Mouse (Mus musculus) fat pad, adult 2 months (tissue): ENCODE results near the gene Atp6v0a2.
"Not testable (repeated sequence)": the region's sequence is repeated elsewhere in the genome, so short reads cannot be mapped to it uniquely, and the experiment has no call there.

ENCODE experiments used
- DNase-seq: peaks from one replicate; pipeline ENCODE4 v3.0.0-alpha.2; 2011; ENCODE audit warnings: low read depth, low spot score; ENCODE audit errors: extremely low read depth

Gene Atp6v0a2

DNA sequence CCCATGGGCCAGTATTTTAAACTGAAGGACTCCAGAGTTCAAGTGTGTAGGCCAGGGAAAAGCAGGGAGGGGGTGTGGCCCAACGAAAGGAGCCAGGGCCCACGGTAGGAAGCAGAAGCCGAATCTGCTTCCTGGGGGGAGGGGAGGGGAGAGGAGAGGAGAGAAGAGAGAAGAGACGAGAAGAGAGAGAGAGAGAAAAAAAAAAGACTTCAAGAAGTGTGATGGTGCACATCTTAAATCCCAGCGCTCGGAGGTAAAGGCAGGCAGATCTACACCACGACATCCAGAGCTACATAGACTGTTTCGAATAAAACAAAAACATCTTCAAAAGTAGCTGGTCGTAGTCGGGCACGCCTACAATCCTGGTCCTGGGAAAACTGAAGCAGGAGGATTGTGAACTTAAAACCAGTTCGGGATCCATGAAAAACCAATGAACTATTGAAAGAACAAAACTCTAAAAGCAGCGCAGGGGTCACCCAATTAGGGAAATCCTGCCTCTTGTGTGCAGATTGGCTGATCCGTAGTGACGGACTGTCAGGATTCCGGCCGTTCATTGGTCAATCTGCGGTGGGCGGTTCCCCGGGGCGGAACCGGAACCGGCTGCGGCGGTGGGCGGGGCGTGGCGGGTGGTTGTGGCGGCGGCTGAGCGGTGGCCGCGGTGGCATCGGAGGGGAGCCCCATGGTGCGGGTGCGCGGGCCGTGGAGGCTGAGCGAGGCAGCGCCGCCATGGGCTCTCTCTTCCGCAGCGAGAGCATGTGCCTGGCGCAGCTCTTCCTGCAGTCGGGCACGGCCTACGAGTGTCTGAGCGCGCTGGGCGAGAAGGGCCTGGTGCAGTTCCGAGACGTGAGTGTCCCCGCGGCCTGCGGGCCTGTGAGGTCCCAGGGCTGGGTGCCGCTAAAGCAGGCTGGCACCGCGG, at the start of gene Atp6v0a2:
Gene Atp6v0a2, plus strand, starts transcription at position 129 of the 916 bp plus-strand sequence.
- DNase-seq: no peak

DNA sequence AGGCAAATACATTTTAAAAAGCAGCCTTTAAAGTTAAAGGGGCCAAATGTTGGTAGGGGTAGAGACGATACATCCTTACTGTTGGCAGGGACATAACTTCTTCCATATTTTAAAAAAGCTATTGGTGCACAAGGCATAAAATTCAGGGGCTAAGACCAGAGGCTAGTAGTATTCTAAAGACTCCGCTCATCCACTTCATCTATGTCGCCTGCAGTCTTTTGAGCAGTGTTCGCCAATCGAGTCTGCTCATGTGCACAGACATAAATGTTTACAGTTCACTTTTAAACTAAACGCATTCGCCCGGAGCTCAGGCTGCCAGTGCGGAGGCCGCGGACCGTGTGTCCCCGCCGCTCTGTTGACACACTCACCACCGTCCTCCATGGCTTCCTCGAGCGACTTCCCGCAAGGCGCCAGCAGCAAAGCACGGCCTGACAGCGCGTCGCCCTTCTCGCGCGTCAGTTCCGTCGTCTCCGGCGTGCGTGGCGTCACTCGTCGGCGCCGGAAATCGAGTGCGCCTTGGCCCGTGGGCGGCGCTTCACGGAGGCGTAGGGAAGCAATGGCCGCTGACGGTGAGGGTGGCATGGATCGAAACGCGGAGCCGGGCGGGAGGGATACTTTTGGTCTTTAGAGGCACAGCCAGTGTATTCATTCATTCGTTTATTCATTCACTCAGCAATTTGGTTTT, 49.6 kb upstream of the Atp6v0a2 start, which contains the start of the genes Eif2b1 and Gtf2h3:
Gene Eif2b1, minus strand, starts transcription at position 499 of the 685 bp plus-strand sequence.
Gene Gtf2h3, plus strand, starts transcription at position 508 of the 685 bp plus-strand sequence.
- DNase-seq: peak; percentile 25

DNA sequence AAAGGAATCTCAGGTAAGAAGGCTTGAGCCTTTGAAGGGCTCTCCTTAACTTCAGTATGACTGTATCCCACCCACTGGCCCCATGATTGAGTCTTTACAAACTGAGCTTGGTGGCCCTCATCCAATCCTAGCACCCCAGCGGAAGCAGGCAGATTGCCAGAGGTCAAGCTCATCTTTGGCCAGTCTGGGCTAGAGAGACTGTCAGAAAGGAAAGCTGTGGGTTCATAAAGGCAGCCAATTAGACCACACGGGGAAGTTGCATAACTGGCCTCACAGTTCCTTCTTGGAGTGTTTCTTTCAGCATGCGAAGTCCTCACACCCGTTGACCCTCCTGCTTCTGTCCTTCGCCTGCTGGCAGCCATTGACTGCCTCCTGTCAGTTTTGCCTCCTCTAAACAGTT, 45.9 kb upstream of the Atp6v0a2 start:
- no peak for DNase-seq

DNA sequence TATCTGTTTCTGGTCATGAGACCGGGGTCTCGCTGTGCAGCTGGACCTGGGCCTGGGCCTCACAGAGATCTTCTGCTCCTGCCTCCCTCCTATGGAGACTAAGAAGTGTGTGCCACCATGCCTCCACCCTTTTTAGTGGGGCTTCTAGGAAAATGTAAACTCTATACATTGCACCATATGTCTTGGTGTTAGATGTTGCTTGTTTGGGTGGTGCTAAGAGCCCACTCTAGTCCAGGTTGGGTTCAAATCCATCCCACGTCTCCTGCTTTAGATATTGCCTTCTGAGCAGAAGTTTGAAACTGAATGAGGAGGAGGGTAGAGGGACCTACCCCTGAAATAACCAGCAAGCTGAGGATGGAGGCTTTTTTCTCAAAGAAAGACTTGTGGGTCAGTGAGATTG, 35.6 kb upstream of the Atp6v0a2 start:
- no peak for DNase-seq

DNA sequence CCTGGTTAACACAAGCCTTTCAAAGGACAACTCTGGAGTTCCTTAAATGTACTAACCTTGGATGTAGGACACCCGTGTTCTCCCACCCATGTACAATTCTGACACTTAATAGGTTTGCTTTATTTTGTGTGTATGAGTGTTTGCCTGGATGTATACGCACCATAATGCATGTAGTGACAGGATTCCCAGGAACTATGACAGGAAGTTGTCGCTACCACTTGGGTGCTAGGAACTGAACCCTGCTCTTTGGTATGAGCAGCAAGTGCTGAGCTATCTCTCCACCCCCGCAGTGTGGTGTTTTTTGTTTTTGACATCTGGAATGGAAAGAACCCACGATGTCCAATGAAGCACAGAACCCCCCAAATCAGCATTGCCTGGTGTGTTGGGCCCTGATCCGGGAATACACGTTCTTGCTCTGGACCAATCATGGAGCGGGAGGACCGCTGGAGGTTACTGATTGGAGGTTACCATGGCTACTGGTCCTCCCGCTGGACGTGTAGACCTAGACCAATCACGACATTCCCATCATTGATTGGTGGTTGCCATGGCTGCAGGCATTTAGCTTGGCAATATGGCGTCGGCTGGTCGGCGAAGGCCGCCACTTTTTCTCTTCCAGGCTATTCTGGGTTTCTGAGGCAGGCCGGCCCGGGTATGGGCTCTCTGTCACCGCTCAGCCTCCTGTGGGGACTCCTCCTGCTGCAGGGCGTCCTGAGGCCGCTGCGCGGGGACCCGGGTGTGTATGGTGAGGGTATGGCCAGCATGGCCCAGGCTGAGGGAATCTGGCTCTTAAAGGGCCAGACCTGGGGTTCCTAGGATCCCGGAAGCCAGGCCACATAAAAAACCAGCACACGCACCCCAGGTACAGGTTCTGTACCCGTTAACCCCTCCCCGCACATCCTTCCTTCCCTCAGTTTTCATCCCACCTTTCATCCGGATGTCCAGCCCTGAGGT, 29.9 kb upstream of the Atp6v0a2 start:
- peak; percentile 81 for DNase-seq

DNA sequence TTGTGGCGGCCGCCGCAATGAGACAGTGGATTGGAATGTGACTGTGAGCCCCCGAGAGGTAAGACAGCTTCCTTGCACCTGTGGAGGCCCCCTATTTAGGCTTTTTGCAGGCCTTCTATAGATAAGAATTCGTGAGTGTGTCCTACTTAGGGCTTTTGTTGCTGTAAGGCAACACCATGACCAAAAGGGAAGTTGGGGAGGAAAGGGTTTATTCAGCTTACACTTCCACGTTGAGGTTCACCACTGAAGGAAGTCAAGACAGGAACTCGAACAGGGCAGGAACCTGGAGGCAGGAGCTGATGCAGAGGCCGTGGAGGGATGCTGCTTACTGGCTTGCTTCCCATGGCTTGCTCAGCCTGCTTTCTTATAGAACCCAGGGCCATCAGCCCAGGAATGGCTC, 28.6 kb upstream of the Atp6v0a2 start:
- not testable (repeated sequence) for DNase-seq

DNA sequence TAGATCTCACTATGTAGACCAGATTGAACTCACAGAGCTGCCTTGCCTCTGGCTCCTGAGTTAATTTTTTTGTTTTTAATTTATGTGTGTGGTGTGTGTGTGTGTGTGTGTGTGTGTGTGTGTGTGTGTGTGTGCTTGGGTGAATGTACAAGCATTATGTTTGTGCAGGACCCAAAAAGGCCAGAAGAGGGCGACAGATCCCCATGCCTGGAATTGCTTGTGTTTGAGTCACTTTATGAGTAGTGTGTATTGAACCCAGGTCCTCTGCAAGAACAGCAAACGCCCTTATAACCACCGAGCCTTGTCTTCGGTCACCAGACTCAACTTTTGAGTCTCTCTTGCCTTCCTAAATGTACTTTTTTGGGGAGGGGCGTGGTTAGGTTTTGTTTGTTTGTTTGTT, 26.0 kb upstream of the Atp6v0a2 start:
- no peak for DNase-seq

DNA sequence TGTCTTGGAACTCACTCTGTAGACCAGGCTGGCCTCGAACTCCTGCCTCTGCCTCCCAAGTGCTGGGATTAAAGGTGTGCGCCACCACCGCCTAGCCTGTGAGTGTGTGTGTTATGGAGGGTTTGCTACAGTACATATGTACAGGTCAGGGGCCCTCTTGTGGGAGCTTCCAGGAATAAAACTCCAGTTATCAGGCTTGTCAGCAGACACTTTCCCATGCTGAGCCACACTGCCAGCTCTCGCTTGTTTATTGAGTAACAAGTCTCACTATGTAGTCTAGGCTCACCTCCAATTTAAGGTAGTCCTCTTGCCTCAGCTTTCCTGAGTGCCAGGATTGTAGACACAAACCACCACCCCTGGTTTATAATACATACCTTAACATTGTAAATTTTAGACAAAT, 24.1 kb upstream of the Atp6v0a2 start:
- DNase-seq: no peak

DNA sequence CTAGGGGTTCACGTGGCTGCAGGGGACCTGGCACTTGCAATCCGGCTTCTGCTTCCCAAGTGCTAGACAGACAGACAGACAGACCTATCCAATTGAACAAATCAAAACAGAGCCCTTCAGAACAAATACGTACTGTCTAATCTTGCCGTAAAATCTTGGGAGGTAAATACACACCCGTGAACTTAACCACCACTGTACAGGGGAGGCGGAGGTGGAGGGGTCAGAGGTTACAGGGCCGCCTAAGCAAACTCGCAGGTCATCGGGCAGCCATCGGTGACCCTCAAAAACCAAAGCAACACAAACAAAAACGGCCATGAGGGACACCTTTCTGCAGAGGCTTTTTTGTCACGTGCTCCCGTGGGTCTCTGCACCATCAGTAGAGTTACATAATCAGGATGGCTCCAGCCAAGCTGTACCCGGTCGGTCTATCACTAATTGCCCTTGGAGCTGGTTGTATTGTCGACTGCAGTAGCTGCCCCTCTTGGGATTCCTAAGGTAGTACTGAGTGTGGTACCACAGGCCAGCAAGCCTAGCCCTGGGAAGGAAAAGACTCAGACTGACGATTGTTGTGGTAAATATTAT, 23.2 kb upstream of the Atp6v0a2 start:
- no peak for DNase-seq

DNA sequence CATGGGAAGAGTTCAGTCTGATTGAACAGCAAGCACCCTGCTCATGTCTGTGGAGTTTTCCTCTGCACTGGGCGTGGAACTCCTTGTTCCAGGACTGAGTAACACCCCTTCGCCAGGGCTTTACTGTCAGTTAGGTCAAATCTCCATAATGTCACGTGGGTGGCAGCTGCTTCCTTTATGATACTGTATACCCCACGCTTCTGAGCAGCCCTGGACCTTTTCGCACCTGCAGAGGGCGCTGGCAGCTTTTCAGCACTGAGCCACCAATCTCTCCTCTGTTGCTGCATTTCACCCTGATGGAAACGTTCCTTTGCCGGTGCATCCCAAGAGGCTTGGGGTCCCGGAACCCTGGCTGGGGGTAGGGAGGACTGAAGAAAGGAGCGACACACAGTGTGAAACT, 17.4 kb upstream of the Atp6v0a2 start:
- DNase-seq: no peak

DNA sequence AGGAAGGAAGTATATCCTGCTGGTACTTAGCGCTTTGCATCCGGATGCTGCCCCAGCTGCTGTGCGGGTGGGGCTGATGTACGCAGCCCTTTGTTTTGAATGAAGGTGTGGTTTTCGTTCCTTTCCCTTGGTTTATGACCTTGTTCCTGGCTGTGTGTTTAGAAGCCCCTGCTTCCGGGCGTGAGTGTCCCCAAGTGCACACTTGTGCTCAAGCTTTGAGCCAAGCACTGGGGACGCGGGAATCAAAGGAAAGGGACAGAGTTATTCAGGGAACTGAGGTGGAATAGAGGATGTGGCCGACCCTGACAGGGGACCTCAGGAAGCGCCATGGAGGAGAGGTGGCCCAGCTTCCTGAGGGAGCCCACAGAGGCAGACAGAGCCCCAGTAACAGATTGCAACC, 13.7 kb upstream of the Atp6v0a2 start:
- no peak for DNase-seq

DNA sequence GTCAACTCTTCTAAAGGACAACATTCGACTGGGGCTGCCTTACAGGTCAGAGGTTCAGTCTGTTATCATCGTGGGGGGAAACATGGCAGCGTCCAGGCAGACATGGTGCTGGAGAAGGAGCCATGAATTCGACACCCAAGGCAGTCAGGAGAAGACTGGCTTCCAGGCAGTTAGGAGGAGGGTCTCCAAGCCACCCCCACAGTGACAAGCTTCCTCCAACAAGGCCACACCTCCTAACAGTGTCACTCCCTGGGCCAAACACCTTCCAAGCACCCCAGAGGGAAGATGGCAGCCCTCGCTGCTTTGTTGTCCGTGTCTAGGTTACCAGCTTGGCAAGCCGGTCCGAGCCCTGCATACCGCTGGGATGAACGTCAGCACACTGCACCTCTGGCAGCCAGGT, 9.7 kb upstream of the Atp6v0a2 start:
- DNase-seq: no peak

DNA sequence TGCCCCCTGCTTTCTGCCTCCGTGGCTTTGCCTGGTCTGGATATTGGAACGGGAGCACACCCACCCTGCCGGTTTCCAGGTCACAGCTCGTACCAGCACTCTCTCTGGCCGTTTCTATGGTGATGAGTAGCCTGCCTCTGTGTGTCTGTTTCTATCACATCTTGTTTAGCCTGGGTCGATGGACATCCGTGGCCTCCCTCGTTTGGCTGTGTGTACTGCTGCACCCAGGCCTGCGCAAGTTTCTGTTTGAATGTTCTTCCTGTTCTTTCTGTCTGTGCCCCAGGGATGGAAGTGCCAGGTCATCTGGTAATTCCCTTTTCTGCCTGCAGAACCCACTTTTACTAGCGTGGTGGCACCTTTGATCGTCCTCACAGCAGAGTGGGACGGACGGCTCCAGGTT, 7.0 kb upstream of the Atp6v0a2 start:
- DNase-seq: no peak

DNA sequence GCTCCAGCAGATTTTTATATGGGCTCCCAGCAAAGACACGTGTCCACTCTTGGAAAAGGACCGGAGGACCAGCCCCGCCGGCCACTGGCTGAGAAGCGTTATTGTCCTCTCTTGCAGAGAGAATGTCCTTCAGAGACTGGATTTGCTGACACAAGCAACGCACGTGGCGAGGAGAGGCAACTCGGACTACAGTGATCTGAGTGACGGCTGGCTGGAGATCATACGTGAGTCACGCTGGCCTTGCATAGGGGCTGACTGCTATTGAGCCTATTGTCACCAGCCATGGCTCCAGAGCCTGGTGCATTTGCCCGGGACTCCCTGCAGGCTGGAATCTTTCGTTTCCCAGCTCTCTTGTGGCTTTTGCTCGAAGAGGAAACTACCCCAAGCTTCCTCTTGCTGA, 5.5 kb upstream of the Atp6v0a2 start:
- DNase-seq: no peak

DNA sequence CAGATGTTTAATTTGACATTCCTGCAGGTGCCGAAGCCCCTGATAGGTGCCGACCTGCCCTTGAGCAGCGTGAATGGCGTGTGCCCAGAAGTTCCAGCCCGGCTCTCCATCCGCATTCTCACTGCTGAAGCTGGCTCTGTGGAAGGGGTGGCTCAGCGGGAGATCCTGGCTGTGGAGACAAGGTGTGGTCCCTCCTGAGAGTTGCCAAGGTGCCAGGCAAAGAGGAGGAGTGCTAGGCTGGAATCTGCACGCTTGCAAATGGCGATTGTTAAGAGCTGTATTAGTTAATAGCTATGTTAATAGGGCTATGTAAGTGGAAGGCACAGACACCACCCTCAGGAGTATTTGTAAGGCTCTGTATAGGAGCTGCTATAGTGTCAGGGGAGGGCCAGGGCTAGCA, 4.1 kb upstream of the Atp6v0a2 start:
- no peak for DNase-seq

DNA sequence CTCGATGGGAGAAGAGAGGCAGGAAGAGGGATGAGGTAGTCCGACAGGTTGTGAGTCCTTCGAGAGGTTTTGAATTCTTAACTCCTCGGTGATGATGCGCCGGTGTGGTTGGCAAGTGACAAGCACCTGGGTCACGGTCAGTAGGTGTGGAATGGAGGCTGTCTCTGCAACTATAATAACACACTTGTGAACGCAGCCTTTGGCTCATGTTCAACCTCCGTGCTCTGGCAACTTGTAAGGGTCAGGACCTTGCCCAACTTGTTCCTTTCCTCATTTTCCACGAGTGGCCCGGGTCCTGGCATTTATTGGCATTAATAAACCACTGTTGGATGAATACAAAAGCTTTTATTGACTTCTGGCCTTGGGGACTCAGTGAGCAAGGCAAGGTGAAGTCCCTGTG, 1.3 kb downstream of the Atp6v0a2 start:
- DNase-seq: no peak

DNA sequence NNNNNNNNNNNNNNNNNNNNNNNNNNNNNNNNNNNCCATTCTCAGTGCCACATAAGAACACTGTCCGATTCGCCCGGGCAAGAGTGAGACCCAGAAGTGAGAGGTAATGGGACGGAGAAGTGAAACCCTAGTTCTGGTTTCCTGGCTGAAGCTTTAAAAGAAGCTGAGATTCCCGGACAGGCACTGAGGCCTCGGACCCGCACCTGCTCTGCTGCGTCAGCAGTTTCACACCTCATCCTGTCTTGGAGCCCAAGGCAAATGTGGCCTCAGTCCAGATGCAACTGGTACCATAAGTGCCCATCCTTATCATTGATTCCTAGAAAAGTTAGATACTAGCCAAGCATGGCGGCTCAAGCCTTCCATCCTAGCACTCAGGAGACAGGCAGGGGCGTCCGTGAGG, 3.3 kb downstream of the Atp6v0a2 start:
- DNase-seq: no peak

DNA sequence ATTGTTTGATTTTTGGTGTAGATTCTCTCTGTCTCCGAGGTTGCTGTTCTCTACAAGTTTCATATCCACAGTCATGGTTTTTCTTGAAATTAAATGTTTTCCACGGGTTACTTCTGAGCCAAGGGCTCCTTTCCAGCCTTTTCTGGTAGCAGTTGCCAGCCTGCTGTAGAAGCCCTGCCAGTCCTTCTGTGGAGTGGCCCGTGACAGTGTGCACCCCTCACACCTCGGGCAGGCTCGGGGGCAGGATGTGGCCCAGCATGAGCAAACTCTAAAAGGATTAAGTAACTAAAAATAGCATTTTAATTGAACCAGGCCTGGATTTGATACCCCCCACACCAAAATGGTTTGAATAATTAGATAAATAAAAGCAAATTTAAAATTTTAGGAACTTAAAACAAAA, 4.1 kb downstream of the Atp6v0a2 start:
- DNase-seq: no peak

DNA sequence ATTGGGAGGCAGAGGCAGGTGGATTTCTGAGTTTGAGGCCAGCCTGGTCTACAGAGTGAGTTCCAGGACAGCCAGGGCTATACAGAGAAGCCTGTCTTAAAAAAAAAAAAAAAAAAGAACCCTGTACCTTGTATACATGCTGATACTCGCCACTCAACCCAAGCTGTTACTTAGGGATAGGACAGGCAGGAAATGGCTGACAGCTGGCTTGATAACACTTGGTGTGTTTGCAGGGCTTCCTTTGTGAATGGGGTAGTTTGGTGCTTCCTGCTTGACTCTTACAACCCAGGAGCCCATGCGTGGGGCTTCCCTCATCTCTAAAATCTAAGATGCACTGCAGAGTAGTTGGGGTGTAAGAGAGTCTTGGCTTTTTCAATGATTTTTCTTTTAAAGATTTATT, 5.0 kb downstream of the Atp6v0a2 start:
- DNase-seq: no peak

DNA sequence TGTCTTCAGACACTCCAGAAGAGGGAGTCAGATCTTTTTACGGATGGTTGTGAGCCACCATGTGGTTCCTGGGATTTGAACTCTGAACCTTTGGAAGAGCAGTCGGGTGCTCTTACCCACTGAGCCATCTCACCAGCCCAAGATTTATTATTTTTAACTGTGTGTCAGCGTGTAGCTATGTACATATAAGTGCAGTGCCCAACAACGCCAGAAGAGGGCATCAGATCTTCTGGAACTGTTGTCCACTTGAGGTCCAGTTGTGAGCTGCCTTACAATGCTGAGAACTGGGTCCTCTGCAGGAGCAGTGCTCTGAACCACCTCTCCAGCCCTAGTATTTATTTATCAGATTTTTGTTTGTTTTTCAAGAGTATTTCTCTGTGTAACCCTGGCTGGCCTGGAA, 6.7 kb downstream of the Atp6v0a2 start:
- DNase-seq: not testable (repeated sequence)

DNA sequence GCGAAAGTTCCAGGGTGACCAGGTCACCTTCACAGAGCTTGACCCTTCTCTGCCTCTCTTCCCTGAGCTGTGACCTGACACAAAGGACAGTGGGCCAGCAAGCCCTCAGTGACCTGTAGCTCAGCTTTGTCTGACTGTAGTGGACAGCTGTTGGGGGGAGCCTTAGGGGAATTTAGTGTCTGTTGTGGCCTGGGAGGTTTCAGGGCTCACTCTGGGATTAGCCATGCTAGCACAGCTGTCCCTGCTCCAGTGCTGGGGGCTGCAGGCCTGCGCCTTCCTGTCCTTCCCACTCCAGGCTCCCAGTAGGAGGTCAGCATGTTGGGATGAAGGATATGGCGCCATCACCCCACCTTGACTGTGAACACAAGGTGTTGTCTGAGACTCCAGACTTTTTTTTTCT, 7.8 kb downstream of the Atp6v0a2 start:
- DNase-seq: no peak
